Mouse (Mus musculus) spleen, adult 2 months (tissue): ENCODE results near the gene Dlg5. TPM values are rescaled to one million over a fixed set of nuclear protein-coding genes. Genes with fewer than 3 reads are reported as not detected.

Source experiments
- DNase-seq, 2 experiments: peaks; one replicate each; pipeline versions ENCODE4 v3.0.0 to v3.0.0-alpha.2; 2012 to 2021; ENCODE audit warnings: low spot score in 2 of 2, low read depth in 1 of 2
- H3K27ac ChIP-seq: fragments of 200-500 bp; 2 replicates; pipeline ENCODE4 v1.5.1; 2012; ENCODE audit warnings: low read length, inconsistent platforms; ENCODE audit not compliant: insufficient read depth
- H3K27me3 ChIP-seq: fragments of 200-500 bp; 2 replicates; pipeline ENCODE4 v1.6.1; 2012; ENCODE audit warnings: mild to moderate bottlenecking, moderate library complexity, low read length, inconsistent platforms; ENCODE audit not compliant: control insufficient read depth, insufficient read depth
- H3K36me3 ChIP-seq: fragments of 200-500 bp; 2 replicates; pipeline ENCODE4 v1.6.1; 2012; ENCODE audit warnings: mild to moderate bottlenecking, low read length, inconsistent platforms; ENCODE audit not compliant: control insufficient read depth, insufficient read depth
- H3K4me1 ChIP-seq: fragments of 200-500 bp; 2 replicates; pipeline ENCODE4 v1.6.1; 2011; ENCODE audit warnings: inconsistent platforms; ENCODE audit not compliant: control insufficient read depth, insufficient read depth, insufficient read length
- H3K4me3 ChIP-seq: fragments of 200-500 bp; 2 replicates; pipeline ENCODE4 v1.5.1; 2011; ENCODE audit warnings: mild to moderate bottlenecking, inconsistent platforms; ENCODE audit not compliant: insufficient read depth, insufficient read length; ENCODE audit errors: extremely low read depth
- CTCF ChIP-seq: fragments of 200-500 bp; IDR thresholded peaks from 2 replicates; pipeline ENCODE4 v1.5.1; 2011; ENCODE audit warnings: mild to moderate bottlenecking, inconsistent platforms; ENCODE audit not compliant: insufficient read depth, insufficient read length, insufficient replicate concordance; ENCODE audit errors: extremely low read depth
- POLR2A ChIP-seq: fragments of 200-500 bp; IDR thresholded peaks from 2 replicates; pipeline ENCODE4 v1.6.1; 2011; ENCODE audit warnings: low read depth, low read length, inconsistent platforms
- WGBS: fragments of 180-500 bp; shearing (Covaris S2); methylation state at CpG from one replicate; pipeline ENCODE4 v1.1.7; 2018; 5-methylcytosine and 5-hydroxymethylcytosine counted together
- polyA plus RNA-seq: library from polyadenylated mRNA; depleted of rRNA; stranded (reverse); fragments of >200 nt; gene quantifications from 2 replicates; pipeline ENCODE4 v1.2.3, GENCODE M21; 2012

The Dlg5 gene
- polyA plus RNA-seq, 1 experiment = 6.5 TPM

GRCm38 (mm10) chr14:24239651-24240050 is 6.1 kb downstream of the Dlg5 start:
- Histone ChIP-seq H3K4me3 (no peak overlapping the region), H3K27ac (no peak overlapping the region), H3K4me1 (no peaks in the 10 kb centered on the region), H3K27me3 (peaks cover 2% of the 10 kb centered on the region), H3K36me3 (no peaks in the 10 kb centered on the region)
- TF ChIP-seq CTCF = no peak
- no peak for TF ChIP-seq POLR2A
- DNase-seq = no peak
- 85% methylated on average over 11 of the region's 11 CpGs for WGBS

GRCm38 (mm10) chr14:24235954-24236353 is 9.8 kb downstream of the Dlg5 start:
- no peak overlapping the region for H3K4me3 ChIP-seq
- TF ChIP-seq CTCF (no peak), POLR2A (no peak)
- H3K27me3 ChIP-seq = no peaks in the 10 kb centered on the region
- H3K36me3 ChIP-seq = no peaks in the 10 kb centered on the region
- no peak overlapping the region for H3K27ac ChIP-seq
- WGBS = 68% methylated on average over 3 of the region's 3 CpGs
- no peak for DNase-seq
- H3K4me1 ChIP-seq = no peaks in the 10 kb centered on the region

GRCm38 (mm10) chr14:24234411-24234810 is 11.3 kb downstream of the Dlg5 start:
- TF ChIP-seq POLR2A (no peak), CTCF (no peak)
- Histone ChIP-seq H3K4me1 (no peaks in the 10 kb centered on the region), H3K27ac (no peak overlapping the region), H3K36me3 (no peaks in the 10 kb centered on the region), H3K4me3 (no peak overlapping the region), H3K27me3 (no peaks in the 10 kb centered on the region)
- 41% methylated on average over 2 of the region's 2 CpGs for WGBS
- DNase-seq = no peak

GRCm38 (mm10) chr14:24232641-24233633 is 12.8 kb downstream of the Dlg5 start:
- no peak for DNase-seq
- H3K4me3 ChIP-seq = no peak overlapping the region
- H3K36me3 ChIP-seq = no peaks in the 10 kb centered on the region
- no peaks in the 10 kb centered on the region for H3K27me3 ChIP-seq
- 72% methylated on average over 12 of the region's 12 CpGs for WGBS
- no peak overlapping the region for H3K27ac ChIP-seq
- TF ChIP-seq POLR2A (no peak), CTCF (no peak)
- H3K4me1 ChIP-seq = no peaks in the 10 kb centered on the region

GRCm38 (mm10) chr14:24228549-24228948 is 17.2 kb downstream of the Dlg5 start:
- Histone ChIP-seq H3K27me3 (no peaks in the 10 kb centered on the region), H3K4me3 (no peak overlapping the region), H3K4me1 (no peaks in the 10 kb centered on the region), H3K36me3 (no peaks in the 10 kb centered on the region), H3K27ac (no peak overlapping the region)
- DNase-seq = no peak
- 76% methylated on average over 6 of the region's 6 CpGs for WGBS
- TF ChIP-seq POLR2A (no peak), CTCF (no peak)

GRCm38 (mm10) chr14:24227015-24227414 is 18.7 kb downstream of the Dlg5 start:
- no peaks in the 10 kb centered on the region for H3K27me3 ChIP-seq
- TF ChIP-seq CTCF (no peak), POLR2A (no peak)
- no peaks in the 10 kb centered on the region for H3K4me1 ChIP-seq
- no peaks in the 10 kb centered on the region for H3K36me3 ChIP-seq
- 47% methylated on average over 8 of the region's 8 CpGs for WGBS
- no peak for DNase-seq
- H3K27ac ChIP-seq = no peak overlapping the region
- no peak overlapping the region for H3K4me3 ChIP-seq

- Histone ChIP-seq H3K4me1 (no peaks in the 10 kb centered on the region), H3K4me3 (no peak overlapping the region), H3K36me3 (no peaks in the 10 kb centered on the region), H3K27me3 (no peaks in the 10 kb centered on the region), H3K27ac (no peak overlapping the region)
- DNase-seq = no peak
- WGBS = 74% methylated on average over 2 of the region's 2 CpGs
- TF ChIP-seq CTCF (no peak), POLR2A (no peak)
These were observed 19.4 kb downstream of the Dlg5 start for GRCm38 (mm10) chr14:24226344-24226743.
